Mouse (Mus musculus): Measurements from ENCODE around the gene Hcfc1r1. TPM values are rescaled to one million over a fixed set of nuclear protein-coding genes. Genes with fewer than 3 reads are reported as not detected.
A peak's percentile ranks its signal among the peaks of the same experiment; 100 is the strongest.

Hcfc1r1 gene
- polyA plus RNA-seq, 1 experiment from 2014 or later: 84.9 TPM

GRCm38 (mm10) chr17:23660117-23660875, 13.1 kb upstream of the Hcfc1r1 start, which contains the start of gene Bicdl2:
Gene Bicdl2, plus strand, starts transcription at chr17:23660506.
- Histone ChIP-seq H3K4me2 (replicated peaks) (no peak within 1 kb of the TSS), H3K27me3 (peaks cover 53% of the 10 kb centered on the region), H3K4me3 (replicated peaks) (0 out of 2 replicates have a peak within 1 kb of the TSS, but pooled peaks have one; percentile 5)

GRCm38 (mm10) chr17:23660876-23661200, 12.6 kb upstream of the Hcfc1r1 start:
- Histone ChIP-seq H3K4me2 (replicated peaks) (no peak overlapping the region), H3K9ac (replicated peaks) (no peak overlapping the region), H3K9me3 (no peaks in the 10 kb centered on the region), H3K4me1 (replicated peaks) (no peaks in the 10 kb centered on the region), H3K27me3 (peaks cover 53% of the 10 kb centered on the region), H3K36me3 (no peaks in the 10 kb centered on the region), H3K27ac (no peak overlapping the region), H3K4me3 (replicated peaks) (no peak overlapping the region)
- ATAC-seq: no peak
- 7% methylated on average over 14 of the region's 14 CpGs for WGBS

More at GRCm38 (mm10) chr17:23660117-23660875, 13.1 kb upstream of the Hcfc1r1 start, which contains the start of gene Bicdl2:
- H3K4me1 ChIP-seq (replicated peaks): no peaks in the 10 kb centered on the region
- H3K36me3 ChIP-seq: no peaks in the 10 kb centered on the region
- ATAC-seq: no peak
- no peak within 1 kb of the TSS for H3K27ac ChIP-seq
- H3K9me3 ChIP-seq: no peaks in the 10 kb centered on the region
- H3K9ac ChIP-seq (replicated peaks): no peak within 1 kb of the TSS
- WGBS: 8% methylated on average over 27 of the region's 27 CpGs

- 1% methylated on average over 9 of the region's 9 CpGs for WGBS
- Histone ChIP-seq H3K27me3 (peaks cover 53% of the 10 kb centered on the region), H3K4me1 (replicated peaks) (no peaks in the 10 kb centered on the region), H3K36me3 (peaks cover 1% of the 10 kb centered on the region), H3K4me2 (replicated peaks) (no peak overlapping the region), H3K4me3 (replicated peaks) (no peak overlapping the region), H3K9me3 (no peaks in the 10 kb centered on the region), H3K9ac (replicated peaks) (no peak overlapping the region), H3K27ac (no peak overlapping the region)
- ATAC-seq: no peak
These were observed 11.9 kb upstream of the Hcfc1r1 start for GRCm38 (mm10) chr17:23661526-23661925.

GRCm38 (mm10) chr17:23664556-23665021, 8.8 kb upstream of the Hcfc1r1 start:
- Histone ChIP-seq H3K9ac (replicated peaks) (no peak overlapping the region), H3K4me3 (replicated peaks) (no peak overlapping the region), H3K27me3 (peaks cover 42% of the 10 kb centered on the region), H3K9me3 (no peaks in the 10 kb centered on the region), H3K27ac (no peak overlapping the region), H3K4me2 (replicated peaks) (no peak overlapping the region), H3K36me3 (peaks cover 31% of the 10 kb centered on the region), H3K4me1 (replicated peaks) (no peaks in the 10 kb centered on the region)
- peak; percentile 41 for ATAC-seq
- WGBS: 5% methylated on average over 5 of the region's 5 CpGs

- H3K27me3 ChIP-seq: peaks cover 32% of the 10 kb centered on the region
- H3K4me2 ChIP-seq (replicated peaks): no peak overlapping the region
- peaks cover 37% of the 10 kb centered on the region for H3K36me3 ChIP-seq
- ATAC-seq: 0 out of 2 replicates have a peak, but pooled peaks have one; percentile 12
- H3K9me3 ChIP-seq: no peaks in the 10 kb centered on the region
- H3K4me3 ChIP-seq (replicated peaks): no peak overlapping the region
- H3K27ac ChIP-seq: no peak overlapping the region
- H3K9ac ChIP-seq (replicated peaks): peak overlapping the region; percentile 6; the same call in 1 of the 2 replicates
- H3K4me1 ChIP-seq (replicated peaks): no peaks in the 10 kb centered on the region
- 79% methylated on average over 14 of the region's 14 CpGs for WGBS
These were observed 7.9 kb upstream of the Hcfc1r1 start for GRCm38 (mm10) chr17:23665511-23665910.

GRCm38 (mm10) chr17:23670516-23671074, 2.8 kb upstream of the Hcfc1r1 start:
- ATAC-seq: no peak
- Histone ChIP-seq H3K36me3 (peaks cover 37% of the 10 kb centered on the region), H3K4me1 (replicated peaks) (peaks cover 20% of the 10 kb centered on the region), H3K4me3 (replicated peaks) (no peak overlapping the region), H3K9me3 (no peaks in the 10 kb centered on the region), H3K4me2 (replicated peaks) (no peak overlapping the region), H3K27ac (no peak overlapping the region), H3K27me3 (peaks cover 14% of the 10 kb centered on the region), H3K9ac (replicated peaks) (no peak overlapping the region)
- WGBS: 94% methylated on average over 7 of the region's 7 CpGs

- peaks cover 23% of the 10 kb centered on the region for H3K27me3 ChIP-seq
- no peak for ATAC-seq
- H3K4me1 ChIP-seq (replicated peaks): peaks cover 30% of the 10 kb centered on the region
- no peak overlapping the region for H3K27ac ChIP-seq
- H3K9ac ChIP-seq (replicated peaks): no peak overlapping the region; the same call in 1 of the 2 replicates
- no peak overlapping the region for H3K4me3 ChIP-seq (replicated peaks)
- no peaks in the 10 kb centered on the region for H3K9me3 ChIP-seq
- no peak overlapping the region for H3K4me2 ChIP-seq (replicated peaks)
- peaks cover 36% of the 10 kb centered on the region for H3K36me3 ChIP-seq
- 97% methylated on average over 3 of the region's 3 CpGs for WGBS
These were observed 1.9 kb upstream of the Hcfc1r1 start for GRCm38 (mm10) chr17:23671519-23671918.

GRCm38 (mm10) chr17:23672761-23673160, 635 bp upstream of the Hcfc1r1 start:
- H3K9me3 ChIP-seq: no peaks in the 10 kb centered on the region
- H3K27ac ChIP-seq: no peak overlapping the region
- H3K9ac ChIP-seq (replicated peaks): 0 out of 2 replicates have a peak overlapping the region, but pooled peaks have one; percentile 72
- peaks cover 23% of the 10 kb centered on the region for H3K36me3 ChIP-seq
- WGBS: 73% methylated on average over 3 of the region's 3 CpGs
- ATAC-seq: peak; percentile 0; the same call in 1 of the 2 replicates
- peak overlapping the region; percentile 73 for H3K4me2 ChIP-seq (replicated peaks)
- H3K27me3 ChIP-seq: peaks cover 33% of the 10 kb centered on the region
- peaks cover 40% of the 10 kb centered on the region for H3K4me1 ChIP-seq (replicated peaks)
- peak overlapping the region; percentile 63; the same call in 1 of the 2 replicates for H3K4me3 ChIP-seq (replicated peaks)

GRCm38 (mm10) chr17:23674271-23674952, 1.0 kb downstream of the Hcfc1r1 start:
- ATAC-seq: no peak
- no peak overlapping the region for H3K27ac ChIP-seq
- 45% methylated on average over 9 of the region's 9 CpGs for WGBS

GRCm38 (mm10) chr17:23675127-23675526, 1.7 kb downstream of the Hcfc1r1 start:
- no peak overlapping the region for H3K27ac ChIP-seq
- peak overlapping the region; percentile 73 for H3K4me2 ChIP-seq (replicated peaks)
- 47% methylated on average over 5 of the region's 5 CpGs for WGBS
- H3K4me3 ChIP-seq (replicated peaks): peak overlapping the region; percentile 63; the same call in 1 of the 2 replicates
- no peaks in the 10 kb centered on the region for H3K9me3 ChIP-seq
- no peak overlapping the region for H3K9ac ChIP-seq (replicated peaks)
- H3K4me1 ChIP-seq (replicated peaks): peaks cover 46% of the 10 kb centered on the region
- no peak for ATAC-seq
- peaks cover 57% of the 10 kb centered on the region for H3K27me3 ChIP-seq
- no peaks in the 10 kb centered on the region for H3K36me3 ChIP-seq

More at GRCm38 (mm10) chr17:23674271-23674952, 1.0 kb downstream of the Hcfc1r1 start:
- peak overlapping the region; percentile 73 for H3K4me2 ChIP-seq (replicated peaks)
- no peaks in the 10 kb centered on the region for H3K9me3 ChIP-seq
- peaks cover 50% of the 10 kb centered on the region for H3K27me3 ChIP-seq
- H3K4me3 ChIP-seq (replicated peaks): peak overlapping the region; percentile 63
- H3K36me3 ChIP-seq: peaks cover 7% of the 10 kb centered on the region; the same call in 1 of the 2 replicates
- peak overlapping the region; percentile 72 for H3K9ac ChIP-seq (replicated peaks)
- peaks cover 44% of the 10 kb centered on the region for H3K4me1 ChIP-seq (replicated peaks)

- no peak overlapping the region for H3K27ac ChIP-seq
- H3K4me1 ChIP-seq (replicated peaks): peaks cover 46% of the 10 kb centered on the region
- peak overlapping the region; percentile 46 for H3K4me3 ChIP-seq (replicated peaks)
- H3K4me2 ChIP-seq (replicated peaks): peak overlapping the region; percentile 89
- H3K36me3 ChIP-seq: no peaks in the 10 kb centered on the region
- ATAC-seq: no peak
- peak overlapping the region; percentile 62 for H3K9ac ChIP-seq (replicated peaks)
- peaks cover 63% of the 10 kb centered on the region for H3K27me3 ChIP-seq
- WGBS: 11% methylated on average over 15 of the region's 15 CpGs
- no peaks in the 10 kb centered on the region for H3K9me3 ChIP-seq
These were observed 2.3 kb downstream of the Hcfc1r1 start for GRCm38 (mm10) chr17:23675564-23676281.

All from midbrain, embryonic 13.5 days (tissue).